Mouse (Mus musculus): ENCODE results near the gene Fryl.

Gene Fryl

GRCm38 (mm10) chr5:73256352-73257065 lies at the start of gene Fryl:
Fryl (minus strand) TSS chr5:73256619.
- peak; percentile 99 for DNase-seq

- DNase-seq, result no peak
These were observed 48.1 kb upstream of the Fryl start for GRCm38 (mm10) chr5:73304507-73304906.

- DNase-seq, result no peak
These were observed 45.3 kb upstream of the Fryl start for GRCm38 (mm10) chr5:73301601-73302307.

GRCm38 (mm10) chr5:73295916-73296315 lies 39.5 kb upstream of the Fryl start:
- no peak for DNase-seq

GRCm38 (mm10) chr5:73295016-73295415 lies 38.6 kb upstream of the Fryl start:
- no peak for DNase-seq

- DNase-seq, result peak; percentile 8
These were observed 37.0 kb upstream of the Fryl start for GRCm38 (mm10) chr5:73293458-73293827.

- peak; percentile 97 for DNase-seq
These were observed 36.4 kb upstream of the Fryl start, which contains the start of gene Ociad1 for GRCm38 (mm10) chr5:73292502-73293457. Ociad1 (plus strand) TSS chr5:73292784.

GRCm38 (mm10) chr5:73289900-73290299 lies 33.5 kb upstream of the Fryl start:
- no peak for DNase-seq

GRCm38 (mm10) chr5:73286603-73287002 lies 30.2 kb upstream of the Fryl start:
- peak; percentile 9 for DNase-seq

- no peak for DNase-seq
These were observed 29.1 kb upstream of the Fryl start for GRCm38 (mm10) chr5:73285470-73285978.

- no peak for DNase-seq
These were observed 27.6 kb upstream of the Fryl start for GRCm38 (mm10) chr5:73284046-73284445.

- no peak for DNase-seq
These were observed 24.1 kb upstream of the Fryl start for GRCm38 (mm10) chr5:73280567-73280850.

- no peak for DNase-seq
These were observed 23.5 kb upstream of the Fryl start for GRCm38 (mm10) chr5:73279732-73280566.

- DNase-seq, result no peak
These were observed 22.8 kb upstream of the Fryl start for GRCm38 (mm10) chr5:73279190-73279589.

GRCm38 (mm10) chr5:73274941-73275340 lies 18.5 kb upstream of the Fryl start:
- DNase-seq, result no peak

GRCm38 (mm10) chr5:73273171-73273570 lies 16.8 kb upstream of the Fryl start:
- DNase-seq, result no peak

GRCm38 (mm10) chr5:73270612-73271011 lies 14.2 kb upstream of the Fryl start:
- DNase-seq, result no peak

- no peak for DNase-seq
These were observed 12.3 kb upstream of the Fryl start for GRCm38 (mm10) chr5:73268636-73269213.

GRCm38 (mm10) chr5:73265460-73265859 lies 9.0 kb upstream of the Fryl start:
- no peak for DNase-seq

- DNase-seq, result no peak
These were observed 7.7 kb upstream of the Fryl start for GRCm38 (mm10) chr5:73264122-73264521.

GRCm38 (mm10) chr5:73257723-73258122 lies 1.3 kb upstream of the Fryl start:
- DNase-seq, result no peak

- no peak for DNase-seq
These were observed 677 bp upstream of the Fryl start for GRCm38 (mm10) chr5:73257096-73257495.

Measured in kidney, adult 9 months (tissue).